13 mouse cellular contexts compared by ENCODE assay signal in genomic region chr10:13443647-13444046, GRCm38 (mm10).
"Had no signal": no experiment of that assay in that cellular context is flagged by ENCODE, and none has a peak within 500 bp of the region (broad histone marks: within the 10 kb centered on the region; RNA-seq: fewer than 3 reads in every experiment).

No protein-coding gene starts in this region.

- H3K4me2 ChIP-seq: limb, embryonic 13.5 days; liver, embryonic 15.5 days; midbrain, embryonic 13.5 days had no signal

- ATAC-seq: intestine, embryonic 16.5 days; midbrain, embryonic 13.5 days had no signal

- DNase-seq: kidney, adult 18-20 months; kidney, postnatal 14 days; kidney, postnatal 4 days; left cerebral cortex, postnatal 4 days; lung, adult 2 months; thymus, adult 2 months; thymus, postnatal 14 days had no signal

- H3K9ac ChIP-seq: limb, embryonic 13.5 days; liver, embryonic 15.5 days; midbrain, embryonic 13.5 days had no signal

- H3K9me3 ChIP-seq: limb, embryonic 13.5 days; liver, embryonic 15.5 days; midbrain, embryonic 13.5 days had no signal

- H3K4me1 ChIP-seq: midbrain, embryonic 13.5 days had no signal

- H3K36me3 ChIP-seq: limb, embryonic 13.5 days; liver, embryonic 15.5 days; midbrain, embryonic 13.5 days had no signal

- H3K4me3 ChIP-seq: limb, embryonic 13.5 days; liver, embryonic 15.5 days; midbrain, embryonic 13.5 days had no signal

- H3K27me3 ChIP-seq: limb, embryonic 13.5 days; liver, embryonic 15.5 days; midbrain, embryonic 13.5 days had no signal

- H3K27ac ChIP-seq: limb, embryonic 13.5 days; liver, embryonic 15.5 days; macrophage; midbrain, embryonic 13.5 days; stomach, postnatal 0 days had no signal
